Mouse (Mus musculus) kidney, adult 11 months (tissue): ENCODE data around the gene Pex5.

Experiments
- DNase-seq: peaks from one replicate; pipeline ENCODE4 v3.0.0; 2022

The Pex5 gene

GRCm38 (mm10) chr6:124414927-124415325, at the start of gene Pex5:
Gene Pex5 (minus strand): TSS chr6:124415067.
- DNase-seq = peak; percentile 97

- DNase-seq = no peak
Observed at GRCm38 (mm10) chr6:124463881-124464291, 49.0 kb upstream of the Pex5 start.

GRCm38 (mm10) chr6:124459388-124459787, 44.5 kb upstream of the Pex5 start:
- DNase-seq = no peak

GRCm38 (mm10) chr6:124458505-124458904, 43.6 kb upstream of the Pex5 start:
- no peak for DNase-seq

GRCm38 (mm10) chr6:124457827-124458226, 43.0 kb upstream of the Pex5 start:
- no peak for DNase-seq

- no peak for DNase-seq
Observed at GRCm38 (mm10) chr6:124456243-124456642, 41.4 kb upstream of the Pex5 start.

GRCm38 (mm10) chr6:124453756-124454155, 38.9 kb upstream of the Pex5 start:
- DNase-seq = peak; percentile 59

- no peak for DNase-seq
Observed at GRCm38 (mm10) chr6:124451995-124452394, 37.1 kb upstream of the Pex5 start.

GRCm38 (mm10) chr6:124449668-124450383, 35.0 kb upstream of the Pex5 start:
- DNase-seq = no peak

GRCm38 (mm10) chr6:124448959-124449667, 34.2 kb upstream of the Pex5 start:
- no peak for DNase-seq

GRCm38 (mm10) chr6:124448186-124448852, 33.5 kb upstream of the Pex5 start:
- no peak for DNase-seq

GRCm38 (mm10) chr6:124447356-124447755, 32.5 kb upstream of the Pex5 start:
- no peak for DNase-seq

GRCm38 (mm10) chr6:124446459-124446858, 31.6 kb upstream of the Pex5 start:
- DNase-seq = no peak

GRCm38 (mm10) chr6:124446024-124446423, 31.2 kb upstream of the Pex5 start:
- DNase-seq = no peak

- no peak for DNase-seq
Observed at GRCm38 (mm10) chr6:124443338-124443737, 28.5 kb upstream of the Pex5 start.

- no peak for DNase-seq
Observed at GRCm38 (mm10) chr6:124436245-124436644, 21.4 kb upstream of the Pex5 start.

- no peak for DNase-seq
Observed at GRCm38 (mm10) chr6:124435173-124435572, 20.3 kb upstream of the Pex5 start.

- DNase-seq = no peak
Observed at GRCm38 (mm10) chr6:124433688-124434324, 18.9 kb upstream of the Pex5 start.

- no peak for DNase-seq
Observed at GRCm38 (mm10) chr6:124430784-124431495, 16.1 kb upstream of the Pex5 start.

GRCm38 (mm10) chr6:124430379-124430778, 15.5 kb upstream of the Pex5 start:
- no peak for DNase-seq

GRCm38 (mm10) chr6:124427791-124428576, 13.1 kb upstream of the Pex5 start:
- no peak for DNase-seq

- DNase-seq = no peak
Observed at GRCm38 (mm10) chr6:124427289-124427688, 12.4 kb upstream of the Pex5 start.
